Mouse (Mus musculus) forebrain, embryonic 15.5 days (tissue): ENCODE measurements at regions not wholly inside any gene's neighbourhood (a gene's known extent, or its start where the extent isn't known, plus 50 kb on each side); places are given as distances from the start of the nearest gene placed in this dataset.

Experiments used
- ATAC-seq: fragments of 200-750 bp; cut with Nextera tagmentation; replicated peaks from 2 replicates; pipeline ENCODE4 v1.8.0; 2017; ENCODE audit warnings: mild to moderate bottlenecking, moderate TSS enrichment, moderate library complexity
- H3K27ac ChIP-seq: fragments of 300-500 bp; sonication (generic); replicated peaks from 2 replicates; pipeline ENCODE4 v1.5.1; 2015; ENCODE audit warnings: mild to moderate bottlenecking, inconsistent platforms
- H3K27me3 ChIP-seq: fragments of 300-500 bp; sonication (generic); 2 replicates; pipeline ENCODE4 v1.6.1; 2015; ENCODE audit warnings: inconsistent platforms
- H3K36me3 ChIP-seq: fragments of 300-500 bp; sonication (generic); 2 replicates; pipeline ENCODE4 v1.6.1; 2015; ENCODE audit warnings: mild to moderate bottlenecking, inconsistent platforms
- H3K4me1 ChIP-seq: fragments of 300-500 bp; sonication (generic); 2 replicates; pipeline ENCODE4 v1.6.1; 2015; ENCODE audit warnings: inconsistent platforms
- H3K4me2 ChIP-seq: fragments of 300-500 bp; sonication (generic); replicated peaks from 2 replicates; pipeline ENCODE4 v1.6.1; 2015; ENCODE audit warnings: mild to moderate bottlenecking, inconsistent platforms
- H3K4me3 ChIP-seq: fragments of 300-500 bp; sonication (generic); 2 replicates; pipeline ENCODE4 v1.5.1; 2015; ENCODE audit warnings: mild to moderate bottlenecking, inconsistent platforms
- H3K9ac ChIP-seq: fragments of 300-500 bp; sonication (generic); replicated peaks from 2 replicates; pipeline ENCODE4 v1.6.1; 2015; ENCODE audit warnings: mild to moderate bottlenecking, inconsistent platforms
- H3K9me3 ChIP-seq: fragments of 300-500 bp; sonication (generic); 2 replicates; pipeline ENCODE4 v1.6.1; 2016; ENCODE audit warnings: inconsistent platforms
- WGBS: fragments of 180-500 bp; shearing (Covaris S2); methylation state at CpG from one replicate; pipeline ENCODE4 v1.1.7; 2015; ENCODE audit warnings: mixed read lengths; 5-methylcytosine and 5-hydroxymethylcytosine counted together

DNA sequence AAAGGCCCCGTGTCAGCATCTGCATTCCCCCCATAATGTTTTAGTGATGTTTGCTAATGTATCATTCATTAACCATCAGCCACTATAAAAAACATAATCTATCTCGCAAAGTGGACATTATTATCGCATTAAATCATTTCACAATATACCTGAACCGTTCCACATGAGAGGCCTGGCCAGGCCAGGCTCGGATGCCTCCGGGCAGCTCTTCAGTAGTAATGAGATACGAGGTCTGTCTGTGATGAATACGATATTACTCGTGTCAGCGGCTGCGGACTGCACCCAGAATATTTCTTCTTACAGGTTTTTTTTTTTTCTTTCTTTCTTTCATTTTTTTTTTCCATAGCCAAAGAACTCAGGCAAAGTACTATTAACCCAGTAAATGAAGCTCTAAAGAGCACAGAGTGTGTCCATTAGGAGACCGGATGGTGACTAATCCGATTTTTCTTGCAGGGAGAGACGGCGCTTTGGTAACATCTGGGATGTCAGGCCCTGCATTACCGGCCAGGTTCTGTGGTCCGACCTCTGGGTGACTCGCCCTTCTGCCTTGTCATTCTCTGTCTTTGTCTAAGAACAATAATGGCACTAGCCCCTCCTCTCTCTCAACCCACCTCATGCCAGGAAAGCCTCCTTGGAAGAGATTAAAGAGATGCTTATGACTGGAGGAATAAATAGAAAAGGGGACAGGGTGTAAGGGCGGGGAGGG lies 145.5 kb downstream of the Slc35b3 start:
- Histone ChIP-seq H3K36me3 (no peaks in the 10 kb centered on the region), H3K9me3 (no peaks in the 10 kb centered on the region), H3K4me1 (no peaks in the 10 kb centered on the region), H3K27me3 (no peaks in the 10 kb centered on the region), H3K4me2 (no peak overlapping the region), H3K4me3 (no peak overlapping the region), H3K9ac (no peak overlapping the region), H3K27ac (no peak overlapping the region)
- ATAC-seq = no peak
- WGBS = 81% methylated on average over 19 of the region's 19 CpGs

DNA sequence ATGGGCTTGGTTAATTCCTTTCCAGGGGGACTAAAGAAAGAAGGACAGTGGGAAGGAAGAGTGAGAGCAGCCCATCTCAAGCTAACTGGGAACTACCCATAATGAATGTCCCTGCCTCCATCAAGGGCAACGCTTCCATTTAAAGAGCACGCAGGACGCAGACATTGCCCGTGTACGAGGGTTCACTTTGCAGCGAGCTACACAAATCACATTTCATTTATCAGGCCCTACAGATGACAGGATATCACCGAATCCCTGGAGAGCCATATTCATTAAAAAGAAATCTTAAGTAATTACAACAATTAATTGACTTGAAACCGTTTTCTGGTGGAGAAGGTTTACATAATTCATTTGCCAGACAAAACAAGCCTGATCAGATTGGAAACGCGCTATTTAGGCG lies 139.7 kb upstream of the Eef1e1 start:
- Histone ChIP-seq H3K4me3 (no peak overlapping the region), H3K36me3 (no peaks in the 10 kb centered on the region), H3K4me1 (no peaks in the 10 kb centered on the region), H3K27ac (no peak overlapping the region), H3K4me2 (no peak overlapping the region), H3K27me3 (no peaks in the 10 kb centered on the region), H3K9me3 (no peaks in the 10 kb centered on the region), H3K9ac (no peak overlapping the region)
- WGBS = 71% methylated on average over 11 of the region's 11 CpGs
- ATAC-seq = no peak

DNA sequence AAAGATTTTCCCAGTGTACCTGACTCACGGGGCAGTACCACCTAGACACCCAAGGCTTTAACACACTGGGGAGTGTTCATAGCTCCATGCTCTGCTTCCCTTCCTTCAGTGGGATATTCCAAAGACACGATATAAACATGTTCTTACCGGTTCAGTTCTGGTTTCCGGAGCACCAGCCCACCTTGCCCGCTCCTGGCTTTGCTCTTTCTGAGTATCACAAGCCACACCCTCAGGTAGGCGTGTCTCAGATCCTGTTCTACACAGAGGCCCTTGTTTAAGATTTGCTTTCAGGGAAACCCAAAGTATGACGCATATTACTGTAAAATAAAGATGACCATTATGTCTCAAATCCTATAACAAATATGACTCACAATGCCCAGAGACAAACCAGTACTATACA lies 134.6 kb upstream of the Eef1e1 start:
- no peak overlapping the region for H3K9ac ChIP-seq
- ATAC-seq = no peak
- no peaks in the 10 kb centered on the region for H3K9me3 ChIP-seq
- WGBS = 36% methylated on average over 7 of the region's 7 CpGs
- no peaks in the 10 kb centered on the region for H3K36me3 ChIP-seq
- H3K4me3 ChIP-seq = no peak overlapping the region
- no peaks in the 10 kb centered on the region for H3K4me1 ChIP-seq
- no peak overlapping the region for H3K4me2 ChIP-seq
- H3K27me3 ChIP-seq = no peaks in the 10 kb centered on the region
- no peak overlapping the region for H3K27ac ChIP-seq

DNA sequence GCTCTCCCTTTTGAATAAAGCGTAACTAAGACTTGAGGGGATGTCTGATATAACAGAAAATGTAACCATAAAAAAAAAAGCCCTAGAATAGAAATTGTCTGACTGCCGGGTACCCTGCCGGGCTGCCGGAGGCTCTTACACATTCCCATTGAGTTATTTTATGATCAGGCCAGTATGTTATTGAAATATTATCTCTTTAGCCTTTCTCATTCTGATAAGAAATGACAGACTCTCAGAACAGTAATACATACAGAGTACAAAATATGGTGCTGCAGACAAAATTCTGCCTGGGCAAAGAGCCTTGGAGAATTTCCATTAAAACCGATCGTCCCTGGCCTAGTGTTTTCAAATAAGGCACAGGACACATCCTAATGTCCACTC lies 121.8 kb upstream of the Eef1e1 start:
- no peaks in the 10 kb centered on the region for H3K9me3 ChIP-seq
- no peaks in the 10 kb centered on the region for H3K27me3 ChIP-seq
- H3K36me3 ChIP-seq = no peaks in the 10 kb centered on the region
- H3K4me1 ChIP-seq = no peaks in the 10 kb centered on the region
- no peak overlapping the region for H3K4me3 ChIP-seq
- 64% methylated on average over 6 of the region's 6 CpGs for WGBS
- H3K27ac ChIP-seq = no peak overlapping the region
- ATAC-seq = no peak
- no peak overlapping the region for H3K9ac ChIP-seq
- H3K4me2 ChIP-seq = no peak overlapping the region

DNA sequence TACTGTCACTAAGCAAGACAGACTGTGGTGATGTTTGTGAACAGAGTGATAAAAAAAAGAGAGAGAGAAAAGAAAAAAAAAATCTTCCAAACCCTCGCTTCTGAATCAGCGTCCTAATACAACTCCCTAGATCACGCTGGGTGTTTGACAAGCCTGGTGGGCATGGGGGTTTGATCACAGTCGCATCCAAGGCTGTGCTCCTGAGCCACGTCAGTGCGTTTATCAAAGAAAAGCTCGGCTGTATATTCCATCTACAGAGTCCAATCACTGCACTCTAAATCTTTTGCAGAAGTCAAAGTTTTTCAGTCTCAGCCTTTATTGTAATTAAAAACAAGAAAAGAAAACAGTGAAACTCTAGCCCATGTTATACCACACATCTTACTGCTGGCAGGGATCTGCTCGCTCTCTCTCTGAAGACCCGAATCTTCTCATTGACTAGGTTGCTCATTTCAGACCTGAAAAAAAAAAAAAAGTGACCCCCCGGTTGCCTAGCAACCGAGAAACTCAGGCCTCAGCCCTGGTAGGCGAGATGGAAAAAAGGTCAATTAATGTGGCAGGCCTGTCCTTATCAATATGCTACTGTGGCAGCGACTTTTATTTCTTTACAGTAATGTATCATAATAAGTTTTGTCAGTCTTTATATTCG lies 121.2 kb upstream of the Eef1e1 start:
- 52% methylated on average over 14 of the region's 14 CpGs for WGBS
- no peak overlapping the region for H3K27ac ChIP-seq
- H3K9ac ChIP-seq = no peak overlapping the region
- no peaks in the 10 kb centered on the region for H3K4me1 ChIP-seq
- no peak overlapping the region for H3K4me3 ChIP-seq
- no peaks in the 10 kb centered on the region for H3K27me3 ChIP-seq
- no peaks in the 10 kb centered on the region for H3K9me3 ChIP-seq
- no peak overlapping the region for H3K4me2 ChIP-seq
- no peak for ATAC-seq
- H3K36me3 ChIP-seq = no peaks in the 10 kb centered on the region

DNA sequence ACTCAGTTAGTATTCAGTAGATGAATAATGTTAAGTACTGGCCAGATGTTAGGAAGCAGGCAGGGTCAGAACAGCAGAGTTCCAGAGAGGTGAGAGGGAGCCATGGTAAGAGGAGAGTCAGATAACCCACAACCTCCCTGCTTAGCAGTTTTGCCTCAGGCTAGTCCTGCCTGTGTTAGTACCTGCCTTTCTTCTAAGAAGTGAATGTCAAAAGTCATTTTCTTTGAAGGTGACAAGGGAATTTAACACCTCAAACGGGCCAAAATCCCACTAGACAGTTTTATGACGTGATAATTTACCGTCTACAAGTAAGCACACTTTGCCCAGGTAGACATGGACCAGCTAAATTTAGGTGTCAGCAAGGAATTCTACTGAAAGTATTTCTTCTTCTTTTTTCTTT lies 117.7 kb upstream of the Eef1e1 start:
- Histone ChIP-seq H3K4me2 (no peak overlapping the region), H3K36me3 (no peaks in the 10 kb centered on the region), H3K9me3 (no peaks in the 10 kb centered on the region), H3K4me1 (no peaks in the 10 kb centered on the region), H3K27ac (no peak overlapping the region), H3K27me3 (no peaks in the 10 kb centered on the region), H3K9ac (no peak overlapping the region), H3K4me3 (no peak overlapping the region)
- 91% methylated on average over 3 of the region's 3 CpGs for WGBS
- ATAC-seq = no peak

DNA sequence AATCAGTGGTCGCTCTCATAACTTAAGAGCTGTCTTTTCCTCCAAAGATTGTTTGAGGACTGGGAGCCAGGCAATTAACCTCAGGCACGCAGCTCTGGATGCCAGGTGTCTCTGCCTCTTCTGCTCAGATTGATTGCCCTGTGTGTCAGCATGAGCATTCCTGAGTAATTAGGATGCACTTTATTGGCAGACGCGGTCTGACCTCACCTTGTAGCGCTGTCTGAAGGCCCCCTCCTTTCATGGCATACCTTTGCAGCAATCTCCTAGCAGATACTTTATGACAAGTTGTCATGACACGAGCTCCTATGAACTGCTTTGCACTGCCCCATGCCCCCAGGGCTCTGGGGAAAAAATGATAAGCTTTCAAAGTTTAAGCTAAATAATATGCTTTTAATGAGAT lies 114.1 kb upstream of the Eef1e1 start:
- H3K27me3 ChIP-seq = no peaks in the 10 kb centered on the region
- no peak overlapping the region for H3K4me2 ChIP-seq
- H3K4me3 ChIP-seq = no peak overlapping the region
- 78% methylated on average over 6 of the region's 6 CpGs for WGBS
- ATAC-seq = no peak
- H3K4me1 ChIP-seq = no peaks in the 10 kb centered on the region
- H3K36me3 ChIP-seq = no peaks in the 10 kb centered on the region
- no peak overlapping the region for H3K27ac ChIP-seq
- H3K9ac ChIP-seq = no peak overlapping the region
- no peaks in the 10 kb centered on the region for H3K9me3 ChIP-seq

DNA sequence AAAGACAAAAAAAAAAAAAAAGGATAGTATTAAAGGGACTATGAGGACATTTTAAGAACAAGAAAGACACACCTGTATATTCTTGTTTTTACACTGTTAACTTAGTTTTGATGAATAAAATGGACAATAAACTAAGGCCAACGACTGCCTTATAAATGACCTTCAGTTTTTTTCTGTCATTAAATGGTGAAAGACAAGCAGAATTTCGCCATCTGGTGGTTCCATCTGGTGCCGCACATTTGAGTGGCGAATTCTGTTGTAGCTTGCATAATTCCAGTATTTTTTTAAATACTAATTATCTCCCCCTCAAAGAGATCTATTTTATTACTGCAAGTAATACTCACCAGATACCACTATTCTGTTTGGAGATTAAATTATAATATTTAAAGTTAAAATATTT lies 107.3 kb upstream of the Eef1e1 start:
- 28% methylated on average over 4 of the region's 4 CpGs for WGBS
- H3K9me3 ChIP-seq = no peaks in the 10 kb centered on the region
- no peaks in the 10 kb centered on the region for H3K27me3 ChIP-seq
- no peaks in the 10 kb centered on the region for H3K36me3 ChIP-seq
- ATAC-seq = no peak
- H3K9ac ChIP-seq = no peak overlapping the region
- H3K4me3 ChIP-seq = no peak overlapping the region
- H3K4me1 ChIP-seq = no peaks in the 10 kb centered on the region
- no peak overlapping the region for H3K4me2 ChIP-seq
- no peak overlapping the region for H3K27ac ChIP-seq

DNA sequence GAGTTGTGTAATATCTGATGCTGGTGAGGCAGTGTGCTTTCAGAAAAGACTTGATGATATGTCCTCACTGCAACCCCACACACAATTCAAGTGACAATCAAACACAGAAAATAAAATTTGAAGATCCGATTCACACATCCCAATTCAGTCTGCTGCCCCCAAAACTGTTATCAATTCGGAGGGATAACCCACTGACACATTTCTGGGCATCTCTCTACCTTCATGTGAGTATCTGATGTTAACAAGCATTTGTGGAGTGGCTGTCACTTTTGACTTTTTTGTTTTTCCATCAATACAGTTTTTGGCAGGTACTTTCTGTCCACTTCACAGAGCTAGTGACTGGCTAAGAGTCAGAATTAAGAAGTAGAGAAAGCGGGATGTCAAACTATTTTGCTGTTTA lies 101.4 kb upstream of the Eef1e1 start:
- ATAC-seq = no peak
- WGBS = 90% methylated on average over 3 of the region's 3 CpGs

DNA sequence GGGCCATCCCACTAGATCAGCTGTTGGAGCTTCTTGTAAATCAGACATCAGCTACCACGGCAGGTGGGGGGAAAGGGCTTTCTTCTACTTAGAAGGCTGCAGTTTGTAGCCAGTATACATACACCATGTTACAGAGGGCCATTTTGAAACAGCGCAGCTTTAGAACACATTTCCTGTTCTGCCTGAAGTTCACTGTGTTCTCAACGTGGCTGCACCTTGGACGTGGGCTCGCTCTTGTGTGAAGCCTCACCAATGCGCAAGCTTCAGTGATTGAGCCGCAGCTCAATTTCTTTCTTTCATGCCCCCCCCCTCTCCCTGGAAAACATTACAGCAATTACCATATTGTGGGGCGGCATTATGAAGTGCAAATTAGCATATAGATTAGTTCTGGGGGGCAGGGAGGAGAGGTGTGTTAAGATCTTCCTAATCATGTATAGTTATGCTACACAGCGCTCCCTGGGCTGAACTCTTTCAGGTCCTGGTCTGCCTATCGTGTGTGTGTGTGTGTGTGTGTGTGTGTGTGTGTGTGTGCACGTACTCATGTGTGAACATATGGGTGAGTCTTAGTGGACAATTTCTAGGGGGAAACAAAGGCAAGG lies 97.9 kb upstream of the Eef1e1 start:
- no peak overlapping the region for H3K4me2 ChIP-seq
- H3K9me3 ChIP-seq = no peaks in the 10 kb centered on the region
- no peaks in the 10 kb centered on the region for H3K27me3 ChIP-seq
- ATAC-seq = 0 out of 2 replicates have a peak, but pooled peaks have one; percentile 38
- H3K4me3 ChIP-seq = no peak overlapping the region
- H3K27ac ChIP-seq = no peak overlapping the region
- no peak overlapping the region for H3K9ac ChIP-seq
- no peaks in the 10 kb centered on the region for H3K36me3 ChIP-seq
- no peaks in the 10 kb centered on the region for H3K4me1 ChIP-seq
- 59% methylated on average over 11 of the region's 11 CpGs for WGBS

More for the DNA sequence above, 101.4 kb upstream of the Eef1e1 start:
- Histone ChIP-seq H3K4me3 (no peak overlapping the region), H3K36me3 (no peaks in the 10 kb centered on the region), H3K4me2 (no peak overlapping the region), H3K9ac (no peak overlapping the region), H3K27me3 (no peaks in the 10 kb centered on the region), H3K4me1 (no peaks in the 10 kb centered on the region), H3K9me3 (no peaks in the 10 kb centered on the region), H3K27ac (no peak overlapping the region)

DNA sequence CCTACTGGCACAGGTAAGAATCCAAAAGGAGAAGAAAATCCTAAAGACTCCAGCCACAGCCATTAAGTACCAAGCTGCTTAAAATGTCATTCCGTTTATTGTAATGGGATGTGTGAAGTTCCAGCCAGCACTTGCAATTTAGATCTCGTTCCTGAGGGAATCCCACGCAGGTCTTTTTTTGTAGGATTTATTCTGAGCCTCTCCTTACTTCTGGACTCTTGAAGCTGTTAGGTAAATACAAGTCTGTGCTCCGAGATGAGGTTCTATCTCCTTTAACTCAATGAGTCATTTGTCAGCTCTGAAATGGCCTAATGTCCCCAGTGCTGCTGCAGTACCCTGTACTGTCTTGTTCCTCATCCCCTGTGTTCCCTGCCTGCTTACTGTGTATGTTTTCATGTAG lies 94.9 kb upstream of the Eef1e1 start:
- H3K4me3 ChIP-seq = no peak overlapping the region
- H3K4me2 ChIP-seq = no peak overlapping the region
- H3K9me3 ChIP-seq = no peaks in the 10 kb centered on the region
- no peaks in the 10 kb centered on the region for H3K36me3 ChIP-seq
- H3K9ac ChIP-seq = no peak overlapping the region
- ATAC-seq = no peak
- WGBS = 92% methylated on average over 4 of the region's 4 CpGs
- no peaks in the 10 kb centered on the region for H3K27me3 ChIP-seq
- no peak overlapping the region for H3K27ac ChIP-seq
- no peaks in the 10 kb centered on the region for H3K4me1 ChIP-seq

DNA sequence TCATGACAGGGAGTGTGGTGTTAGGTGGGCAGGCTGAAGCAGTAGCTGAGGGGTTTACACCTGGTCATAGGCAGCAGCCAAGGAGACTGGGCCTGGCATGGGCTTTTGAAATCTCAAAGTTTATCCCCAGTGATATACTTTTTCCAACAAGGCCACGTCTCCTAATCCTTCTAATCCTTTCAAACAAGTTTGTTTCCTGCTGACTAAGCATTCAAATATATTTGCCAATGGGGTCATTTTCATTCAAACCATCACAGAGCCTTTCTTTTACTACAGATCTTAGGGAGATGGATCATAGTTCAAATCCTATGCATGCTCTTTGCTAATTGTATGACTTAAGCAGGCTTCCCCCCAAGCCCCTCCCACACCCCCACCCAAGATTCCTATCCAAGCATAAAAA lies 93.0 kb upstream of the Eef1e1 start:
- H3K9ac ChIP-seq = no peak overlapping the region
- H3K4me2 ChIP-seq = no peak overlapping the region
- no peaks in the 10 kb centered on the region for H3K9me3 ChIP-seq
- no peaks in the 10 kb centered on the region for H3K36me3 ChIP-seq
- no peak overlapping the region for H3K4me3 ChIP-seq
- 66% methylated on average over 1 of the region's 1 CpGs for WGBS
- H3K4me1 ChIP-seq = no peaks in the 10 kb centered on the region
- H3K27me3 ChIP-seq = no peaks in the 10 kb centered on the region
- no peak for ATAC-seq
- H3K27ac ChIP-seq = no peak overlapping the region

DNA sequence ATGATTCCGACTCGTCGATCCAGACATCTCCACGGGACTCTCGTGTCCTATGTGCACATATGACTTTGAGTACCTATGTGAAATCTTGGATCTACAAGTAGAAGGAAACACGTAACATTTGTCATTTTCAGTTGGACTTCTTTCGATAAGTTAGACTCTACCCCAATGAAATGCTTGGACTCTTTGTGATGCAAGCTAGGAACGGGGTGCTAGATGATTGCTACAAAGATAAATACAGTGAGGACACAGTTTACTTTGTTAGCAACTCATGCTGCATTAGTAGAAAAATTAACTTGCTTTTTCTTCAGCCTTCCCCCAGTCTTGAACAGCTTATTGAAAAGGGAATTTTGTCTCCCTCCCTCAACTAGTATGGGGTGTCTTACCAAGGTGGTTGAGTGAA lies 81.2 kb upstream of the Eef1e1 start:
- Histone ChIP-seq H3K9ac (no peak overlapping the region), H3K4me1 (no peaks in the 10 kb centered on the region), H3K27ac (no peak overlapping the region), H3K4me2 (no peak overlapping the region), H3K36me3 (no peaks in the 10 kb centered on the region), H3K4me3 (no peak overlapping the region), H3K27me3 (no peaks in the 10 kb centered on the region), H3K9me3 (no peaks in the 10 kb centered on the region)
- ATAC-seq = no peak
- 97% methylated on average over 8 of the region's 8 CpGs for WGBS
